Mouse (Mus musculus) intestine, postnatal 0 days (tissue): Measurements from ENCODE around the gene Ptprk. TPM values are rescaled to one million over a fixed set of nuclear protein-coding genes. Genes with fewer than 3 reads are reported as not detected.

ENCODE experiments used
- ATAC-seq: fragments of 200-750 bp; cut with Nextera tagmentation; 2 replicates; pipeline ENCODE4 v1.8.0; 2017; ENCODE audit warnings: mild to moderate bottlenecking, moderate TSS enrichment, moderate library complexity
- H3K27ac ChIP-seq: fragments of 300-500 bp; sonication (generic); 2 replicates; pipeline ENCODE4 v1.5.1; 2014; ENCODE audit warnings: mild to moderate bottlenecking, low read depth, low read length, moderate library complexity
- H3K27me3 ChIP-seq: fragments of 300-500 bp; sonication (generic); replicated peaks from 2 replicates; pipeline ENCODE4 v1.6.1; 2014; ENCODE audit warnings: low read length, mixed read lengths; ENCODE audit not compliant: control insufficient read depth, insufficient read depth
- H3K36me3 ChIP-seq: fragments of 300-500 bp; sonication (generic); 2 replicates; pipeline ENCODE4 v1.6.1; 2014; ENCODE audit warnings: mild to moderate bottlenecking, moderate library complexity; ENCODE audit not compliant: control insufficient read depth, insufficient read depth
- H3K4me1 ChIP-seq: fragments of 300-500 bp; sonication (generic); replicated peaks from 2 replicates; pipeline ENCODE4 v1.6.1; 2014; ENCODE audit warnings: antibody characterized with exemption, low read length, mixed read lengths; ENCODE audit not compliant: control insufficient read depth, insufficient read depth
- H3K4me2 ChIP-seq: fragments of 300-500 bp; sonication (generic); replicated peaks from 2 replicates; pipeline ENCODE4 v1.6.1; 2014; ENCODE audit warnings: low read depth, mild to moderate bottlenecking, moderate library complexity
- H3K4me3 ChIP-seq: fragments of 300-500 bp; sonication (generic); 2 replicates; pipeline ENCODE4 v1.5.1; 2014; ENCODE audit warnings: low read depth, low read length
- H3K9ac ChIP-seq: fragments of 300-500 bp; sonication (generic); 2 replicates; pipeline ENCODE4 v1.6.1; 2014; ENCODE audit warnings: mild to moderate bottlenecking, low read depth, low read length
- H3K9me3 ChIP-seq: fragments of 300-500 bp; sonication (generic); 2 replicates; pipeline ENCODE4 v1.6.1; 2016; ENCODE audit warnings: mixed run types; ENCODE audit not compliant: control insufficient read depth
- CTCF ChIP-seq: sonication (generic); IDR thresholded peaks from 2 replicates; pipeline ENCODE4 v1.5.1; 2016; ENCODE audit warnings: low read depth, mild to moderate bottlenecking, control low read depth, antibody characterized with exemption, moderate library complexity
- WGBS: fragments of 180-500 bp; shearing (Covaris S2); extraction: QIAGEN DNeasy Blood & Tissue Kit; methylation state at CpG from one replicate; pipeline ENCODE4 v1.1.7; 2014; 5-methylcytosine and 5-hydroxymethylcytosine counted together
- polyA plus RNA-seq: library from polyadenylated mRNA; unstranded; fragments of >200 nt; fragmentation: Nextera tagmentation; extraction: Ambion mirVana; gene quantifications from 2 replicates; pipeline ENCODE4 v1.2.1, GENCODE M21; 2015

Gene Ptprk
- polyA plus RNA-seq, 1 experiment from 2014 or later: 29.5 TPM

- no peak for TF ChIP-seq CTCF
- Histone ChIP-seq H3K9ac (no peak overlapping the region), H3K27ac (no peak overlapping the region), H3K27me3 (no peaks in the 10 kb centered on the region), H3K9me3 (no peaks in the 10 kb centered on the region), H3K36me3 (no peaks in the 10 kb centered on the region), H3K4me1 (no peaks in the 10 kb centered on the region), H3K4me3 (no peak overlapping the region), H3K4me2 (no peak overlapping the region)
- 87% methylated on average over 6 of the region's 6 CpGs for WGBS
- ATAC-seq: no peak
These were observed 290.7 kb downstream of the Ptprk start for GRCm38 (mm10) chr10:28365291-28365690.

GRCm38 (mm10) chr10:28366065-28366677, 291.6 kb downstream of the Ptprk start:
- Histone ChIP-seq H3K9ac (no peak overlapping the region), H3K27ac (no peak overlapping the region), H3K9me3 (no peaks in the 10 kb centered on the region), H3K27me3 (no peaks in the 10 kb centered on the region), H3K4me2 (no peak overlapping the region), H3K4me1 (no peaks in the 10 kb centered on the region), H3K36me3 (no peaks in the 10 kb centered on the region), H3K4me3 (no peak overlapping the region)
- ATAC-seq: no peak
- TF ChIP-seq CTCF: no peak
- WGBS: 81% methylated on average over 5 of the region's 5 CpGs

- no peak for ATAC-seq
- no peaks in the 10 kb centered on the region for H3K9me3 ChIP-seq
- no peak overlapping the region for H3K9ac ChIP-seq
- no peak overlapping the region for H3K27ac ChIP-seq
- TF ChIP-seq CTCF: no peak
- no peaks in the 10 kb centered on the region for H3K4me1 ChIP-seq
- WGBS: 72% methylated on average over 2 of the region's 2 CpGs
- H3K4me2 ChIP-seq: no peak overlapping the region
- no peaks in the 10 kb centered on the region for H3K36me3 ChIP-seq
- H3K4me3 ChIP-seq: no peak overlapping the region
- H3K27me3 ChIP-seq: no peaks in the 10 kb centered on the region
These were observed 295.2 kb downstream of the Ptprk start for GRCm38 (mm10) chr10:28369808-28370207.

GRCm38 (mm10) chr10:28374874-28375273, 300.3 kb downstream of the Ptprk start:
- Histone ChIP-seq H3K9ac (no peak overlapping the region), H3K4me2 (no peak overlapping the region), H3K27ac (no peak overlapping the region), H3K4me3 (no peak overlapping the region), H3K4me1 (no peaks in the 10 kb centered on the region), H3K9me3 (no peaks in the 10 kb centered on the region), H3K27me3 (no peaks in the 10 kb centered on the region), H3K36me3 (no peaks in the 10 kb centered on the region)
- no peak for ATAC-seq
- 83% methylated on average over 1 of the region's 1 CpGs for WGBS
- no peak for TF ChIP-seq CTCF

- TF ChIP-seq CTCF: no peak
- Histone ChIP-seq H3K27ac (no peak overlapping the region), H3K9ac (no peak overlapping the region), H3K4me1 (no peaks in the 10 kb centered on the region), H3K9me3 (no peaks in the 10 kb centered on the region), H3K4me3 (no peak overlapping the region), H3K27me3 (no peaks in the 10 kb centered on the region), H3K36me3 (peaks cover 4% of the 10 kb centered on the region), H3K4me2 (no peak overlapping the region)
- 89% methylated on average over 7 of the region's 7 CpGs for WGBS
- no peak for ATAC-seq
These were observed 305.3 kb downstream of the Ptprk start for GRCm38 (mm10) chr10:28379752-28380488.

- H3K9me3 ChIP-seq: no peaks in the 10 kb centered on the region
- H3K27ac ChIP-seq: peak overlapping the region; percentile 71; the same call in 1 of the 2 replicates
- no peaks in the 10 kb centered on the region for H3K4me1 ChIP-seq
- peak overlapping the region; percentile 58 for H3K4me2 ChIP-seq
- H3K4me3 ChIP-seq: peak overlapping the region; percentile 22; the same call in 1 of the 2 replicates
- peaks cover 4% of the 10 kb centered on the region for H3K36me3 ChIP-seq
- no peaks in the 10 kb centered on the region for H3K27me3 ChIP-seq
- 48% methylated on average over 15 of the region's 15 CpGs for WGBS
- no peak overlapping the region for H3K9ac ChIP-seq
- peak; percentile 83 for ATAC-seq
- TF ChIP-seq CTCF: no peak
These were observed 313.1 kb downstream of the Ptprk start for GRCm38 (mm10) chr10:28387563-28388222.
